Mouse (Mus musculus): ENCODE data around the gene Thumpd2.

Thumpd2 gene

GRCm38 (mm10) chr17:80977245-80977644, 87.6 kb downstream of the Thumpd2 start:
- no peak for DNase-seq (ENCODE audit: extremely low read depth, insufficient read length, low spot score)
